Mouse (Mus musculus) hindbrain, embryonic 13.5 days (tissue): ENCODE results near the gene Mlph. TPM values are rescaled to one million over a fixed set of nuclear protein-coding genes. Genes with fewer than 3 reads are reported as not detected.

Experiments used
- ATAC-seq: fragments of 200-750 bp; cut with Nextera tagmentation; 2 replicates; pipeline ENCODE4 v1.8.0; 2017; ENCODE audit warnings: moderate TSS enrichment; ENCODE audit not compliant: low FRiP score
- H3K27ac ChIP-seq: fragments of 300-500 bp; sonication (generic); 2 replicates; pipeline ENCODE4 v1.5.1; 2015; ENCODE audit warnings: inconsistent platforms, mild to moderate bottlenecking, moderate library complexity
- H3K27me3 ChIP-seq: fragments of 300-500 bp; sonication (generic); 2 replicates; pipeline ENCODE4 v1.6.1; 2015; ENCODE audit warnings: mild to moderate bottlenecking, inconsistent platforms
- H3K36me3 ChIP-seq: fragments of 300-500 bp; sonication (generic); 2 replicates; pipeline ENCODE4 v1.6.1; 2015; ENCODE audit warnings: mild to moderate bottlenecking, inconsistent platforms
- H3K4me1 ChIP-seq: fragments of 300-500 bp; sonication (generic); replicated peaks from 2 replicates; pipeline ENCODE4 v1.6.1; 2015; ENCODE audit warnings: inconsistent platforms
- H3K4me2 ChIP-seq: fragments of 300-500 bp; sonication (generic); 2 replicates; pipeline ENCODE4 v1.6.1; 2015; ENCODE audit warnings: inconsistent platforms, mild to moderate bottlenecking, moderate library complexity
- H3K4me3 ChIP-seq: fragments of 300-500 bp; sonication (generic); 2 replicates; pipeline ENCODE4 v1.5.1; 2015; ENCODE audit warnings: mild to moderate bottlenecking, inconsistent platforms
- H3K9ac ChIP-seq: fragments of 300-500 bp; sonication (generic); 2 replicates; pipeline ENCODE4 v1.6.1; 2015; ENCODE audit warnings: mild to moderate bottlenecking, inconsistent platforms
- H3K9me3 ChIP-seq: fragments of 300-500 bp; sonication (generic); 2 replicates; pipeline ENCODE4 v1.6.1; 2016; ENCODE audit warnings: inconsistent platforms
- WGBS: fragments of 180-500 bp; shearing (Covaris S2); methylation state at CpG from one replicate; pipeline ENCODE4 v1.1.7; 2015; 5-methylcytosine and 5-hydroxymethylcytosine counted together
- polyA plus RNA-seq: library from polyadenylated mRNA; unstranded; fragments of >200 nt; fragmentation: Nextera tagmentation; extraction: Ambion mirVana; gene quantifications from 2 replicates; pipeline ENCODE4 v1.2.1, GENCODE M21; 2015

Mlph gene
- polyA plus RNA-seq, 1 experiment from 2014 or later: 0.04 TPM

- H3K4me2 ChIP-seq: no peak overlapping the region
- ATAC-seq: no peak
- H3K4me1 ChIP-seq: peaks cover 18% of the 10 kb centered on the region
- H3K27me3 ChIP-seq: peaks cover 44% of the 10 kb centered on the region
- WGBS: 67% methylated on average over 6 of the region's 6 CpGs
- H3K4me3 ChIP-seq: no peak overlapping the region
- H3K9me3 ChIP-seq: no peaks in the 10 kb centered on the region
- no peaks in the 10 kb centered on the region for H3K36me3 ChIP-seq
- H3K27ac ChIP-seq: no peak overlapping the region
- H3K9ac ChIP-seq: no peak overlapping the region
Measured at GRCm38 (mm10) chr1:90913231-90913630, 1.7 kb upstream of the Mlph start.

GRCm38 (mm10) chr1:90917509-90917908, 2.6 kb downstream of the Mlph start:
- Histone ChIP-seq H3K4me2 (no peak overlapping the region), H3K9me3 (peaks cover 16% of the 10 kb centered on the region), H3K4me3 (no peak overlapping the region), H3K36me3 (no peaks in the 10 kb centered on the region), H3K9ac (no peak overlapping the region), H3K27ac (no peak overlapping the region), H3K4me1 (peaks cover 10% of the 10 kb centered on the region), H3K27me3 (peaks cover 30% of the 10 kb centered on the region)
- WGBS: 78% methylated on average over 6 of the region's 6 CpGs
- no peak for ATAC-seq

GRCm38 (mm10) chr1:90921687-90922086, 6.8 kb downstream of the Mlph start:
- Histone ChIP-seq H3K27me3 (peaks cover 5% of the 10 kb centered on the region; the same call in 1 of the 2 replicates), H3K27ac (no peak overlapping the region), H3K36me3 (no peaks in the 10 kb centered on the region), H3K4me3 (no peak overlapping the region), H3K9ac (no peak overlapping the region), H3K9me3 (peaks cover 16% of the 10 kb centered on the region), H3K4me1 (no peaks in the 10 kb centered on the region), H3K4me2 (no peak overlapping the region)
- WGBS: 94% methylated on average over 9 of the region's 9 CpGs
- ATAC-seq: no peak

GRCm38 (mm10) chr1:90926030-90926429, 11.1 kb downstream of the Mlph start:
- Histone ChIP-seq H3K4me3 (no peak overlapping the region), H3K9me3 (no peaks in the 10 kb centered on the region), H3K27me3 (peaks cover 15% of the 10 kb centered on the region), H3K27ac (no peak overlapping the region), H3K9ac (no peak overlapping the region), H3K4me1 (peaks cover 10% of the 10 kb centered on the region), H3K4me2 (no peak overlapping the region), H3K36me3 (no peaks in the 10 kb centered on the region)
- WGBS: 81% methylated on average over 4 of the region's 4 CpGs
- no peak for ATAC-seq

- H3K4me2 ChIP-seq: no peak overlapping the region
- peaks cover 10% of the 10 kb centered on the region for H3K4me1 ChIP-seq
- H3K4me3 ChIP-seq: no peak overlapping the region
- H3K9ac ChIP-seq: no peak overlapping the region
- no peak overlapping the region for H3K27ac ChIP-seq
- ATAC-seq: no peak
- 61% methylated on average over 15 of the region's 15 CpGs for WGBS
- peaks cover 15% of the 10 kb centered on the region for H3K27me3 ChIP-seq
- H3K36me3 ChIP-seq: no peaks in the 10 kb centered on the region
- H3K9me3 ChIP-seq: no peaks in the 10 kb centered on the region
Measured at GRCm38 (mm10) chr1:90927308-90927707, 12.4 kb downstream of the Mlph start.

GRCm38 (mm10) chr1:90927929-90928574, 13.2 kb downstream of the Mlph start:
- peaks cover 10% of the 10 kb centered on the region for H3K4me1 ChIP-seq
- peak; percentile 32; the same call in 1 of the 2 replicates for ATAC-seq
- no peaks in the 10 kb centered on the region for H3K36me3 ChIP-seq
- H3K27ac ChIP-seq: no peak overlapping the region
- no peaks in the 10 kb centered on the region for H3K9me3 ChIP-seq
- peaks cover 15% of the 10 kb centered on the region for H3K27me3 ChIP-seq
- 1% methylated on average over 23 of the region's 23 CpGs for WGBS
- peak overlapping the region; percentile 54 for H3K4me2 ChIP-seq
- H3K4me3 ChIP-seq: peak overlapping the region; percentile 23
- H3K9ac ChIP-seq: no peak overlapping the region; the same call in 1 of the 2 replicates

GRCm38 (mm10) chr1:90928575-90928934, 13.7 kb downstream of the Mlph start:
- no peak overlapping the region for H3K4me3 ChIP-seq
- peak overlapping the region; percentile 54 for H3K4me2 ChIP-seq

GRCm38 (mm10) chr1:90933001-90933400, 18.1 kb downstream of the Mlph start:
- no peak overlapping the region for H3K4me3 ChIP-seq
- H3K9ac ChIP-seq: no peak overlapping the region
- ATAC-seq: no peak
- H3K27ac ChIP-seq: no peak overlapping the region
- H3K27me3 ChIP-seq: peaks cover 7% of the 10 kb centered on the region
- no peak overlapping the region for H3K4me2 ChIP-seq
- H3K36me3 ChIP-seq: no peaks in the 10 kb centered on the region
- H3K4me1 ChIP-seq: peaks cover 4% of the 10 kb centered on the region
- WGBS: 83% methylated on average over 5 of the region's 5 CpGs
- H3K9me3 ChIP-seq: no peaks in the 10 kb centered on the region

More at GRCm38 (mm10) chr1:90928575-90928934, 13.7 kb downstream of the Mlph start:
- H3K4me1 ChIP-seq: peaks cover 10% of the 10 kb centered on the region
- ATAC-seq: 0 out of 2 replicates have a peak, but pooled peaks have one; percentile 43
- no peaks in the 10 kb centered on the region for H3K36me3 ChIP-seq
- no peaks in the 10 kb centered on the region for H3K9me3 ChIP-seq
- 6% methylated on average over 6 of the region's 6 CpGs for WGBS
- peaks cover 15% of the 10 kb centered on the region for H3K27me3 ChIP-seq
- H3K27ac ChIP-seq: no peak overlapping the region
- no peak overlapping the region for H3K9ac ChIP-seq

GRCm38 (mm10) chr1:90936990-90937389, 22.1 kb downstream of the Mlph start:
- Histone ChIP-seq H3K4me1 (no peaks in the 10 kb centered on the region), H3K9me3 (no peaks in the 10 kb centered on the region), H3K4me2 (no peak overlapping the region), H3K36me3 (no peaks in the 10 kb centered on the region), H3K9ac (no peak overlapping the region), H3K27me3 (0 out of 2 replicates have a peak, but pooled peaks cover 3% of the 10 kb centered on the region), H3K4me3 (no peak overlapping the region), H3K27ac (no peak overlapping the region)
- no peak for ATAC-seq
- 70% methylated on average over 9 of the region's 9 CpGs for WGBS

- no peak for ATAC-seq
- 81% methylated on average over 4 of the region's 4 CpGs for WGBS
- no peak overlapping the region for H3K27ac ChIP-seq
Measured at GRCm38 (mm10) chr1:90939980-90940379, 25.1 kb downstream of the Mlph start.

GRCm38 (mm10) chr1:90945171-90945570, 30.3 kb downstream of the Mlph start:
- H3K4me1 ChIP-seq: no peaks in the 10 kb centered on the region
- no peaks in the 10 kb centered on the region for H3K36me3 ChIP-seq
- H3K27me3 ChIP-seq: 0 out of 2 replicates have a peak, but pooled peaks cover 3% of the 10 kb centered on the region
- no peak overlapping the region for H3K9ac ChIP-seq
- H3K4me2 ChIP-seq: no peak overlapping the region
- no peak overlapping the region for H3K27ac ChIP-seq
- ATAC-seq: no peak
- H3K9me3 ChIP-seq: no peaks in the 10 kb centered on the region
- WGBS: 49% methylated on average over 10 of the region's 10 CpGs
- H3K4me3 ChIP-seq: no peak overlapping the region

More at GRCm38 (mm10) chr1:90939980-90940379, 25.1 kb downstream of the Mlph start:
- Histone ChIP-seq H3K4me2 (no peak overlapping the region), H3K27me3 (0 out of 2 replicates have a peak, but pooled peaks cover 4% of the 10 kb centered on the region), H3K9me3 (no peaks in the 10 kb centered on the region), H3K9ac (no peak overlapping the region), H3K4me3 (no peak overlapping the region), H3K4me1 (no peaks in the 10 kb centered on the region), H3K36me3 (no peaks in the 10 kb centered on the region)

- H3K9me3 ChIP-seq: no peaks in the 10 kb centered on the region
- 72% methylated on average over 2 of the region's 2 CpGs for WGBS
- no peak overlapping the region for H3K4me3 ChIP-seq
- no peak for ATAC-seq
- no peak overlapping the region for H3K27ac ChIP-seq
- no peak overlapping the region for H3K9ac ChIP-seq
- H3K27me3 ChIP-seq: 0 out of 2 replicates have a peak, but pooled peaks cover 3% of the 10 kb centered on the region
- no peaks in the 10 kb centered on the region for H3K36me3 ChIP-seq
- no peak overlapping the region for H3K4me2 ChIP-seq
- H3K4me1 ChIP-seq: no peaks in the 10 kb centered on the region
Measured at GRCm38 (mm10) chr1:90947252-90947651, 32.4 kb downstream of the Mlph start.

GRCm38 (mm10) chr1:90949309-90949708, 34.4 kb downstream of the Mlph start:
- H3K27ac ChIP-seq: no peak overlapping the region
- H3K4me1 ChIP-seq: no peaks in the 10 kb centered on the region
- no peak overlapping the region for H3K4me3 ChIP-seq
- no peaks in the 10 kb centered on the region for H3K36me3 ChIP-seq
- H3K4me2 ChIP-seq: no peak overlapping the region
- H3K9ac ChIP-seq: no peak overlapping the region
- 76% methylated on average over 9 of the region's 9 CpGs for WGBS
- H3K27me3 ChIP-seq: no peaks in the 10 kb centered on the region
- no peak for ATAC-seq
- no peaks in the 10 kb centered on the region for H3K9me3 ChIP-seq
